Mouse (Mus musculus): ENCODE results near the gene Nabp2.

DNA sequence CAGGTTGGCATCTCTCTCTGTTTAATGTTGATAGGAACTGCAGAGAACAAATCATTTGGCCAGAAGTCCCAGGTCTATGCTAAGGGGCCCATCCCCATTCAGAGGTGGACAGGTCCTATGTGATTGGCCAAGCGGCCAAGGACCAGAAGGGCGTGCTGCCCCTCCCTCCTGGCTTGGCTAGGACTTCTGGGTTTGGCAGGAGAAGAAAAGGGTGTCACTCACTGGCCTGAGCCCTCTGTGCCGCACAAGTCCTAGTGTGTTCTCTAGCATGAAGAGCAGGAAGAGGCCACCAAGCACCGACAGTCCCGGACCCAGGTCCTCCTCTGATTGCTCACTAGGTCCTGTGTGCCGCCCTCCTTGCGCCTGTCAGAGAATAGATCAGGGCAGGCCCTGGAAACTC lies 13.8 kb downstream of the Nabp2 start:
- TF ChIP-seq CEBPB (IDR thresholded peaks at IDR 0.05; ENCODE audit: low read depth) = no peak
- no peak for TF ChIP-seq CTCF (IDR thresholded peaks at IDR 0.05; ENCODE audit: control insufficient read depth, insufficient read depth, insufficient read length)
- TF ChIP-seq USF1 (IDR thresholded peaks at IDR 0.05; ENCODE audit: low read depth) = no peak
- TF ChIP-seq MYOD1 (IDR thresholded peaks at IDR 0.05; ENCODE audit: control insufficient read depth, insufficient read length, low read depth) = no peak
